ENCODE assay signal across 26 mouse cellular contexts in the genomic region with DNA sequence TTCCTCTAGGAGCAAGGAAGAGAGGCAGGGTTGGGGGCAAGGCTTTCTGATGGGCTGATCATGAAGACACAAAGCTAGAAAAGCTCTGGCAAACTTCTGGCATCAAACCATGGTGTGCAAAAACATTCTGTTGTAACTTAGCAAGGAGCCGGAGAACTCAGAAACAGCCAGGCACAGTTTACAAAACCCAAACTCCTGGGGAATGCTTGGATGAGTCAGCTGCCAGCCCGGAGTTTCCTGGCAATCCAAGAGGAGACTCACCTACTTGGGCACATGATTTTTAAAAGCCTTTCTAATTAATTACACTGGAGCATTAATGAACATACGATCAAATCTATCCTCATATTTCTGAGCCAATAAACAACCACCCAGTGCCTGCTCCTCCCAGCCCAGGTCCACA. TPM values are rescaled to one million over a fixed set of nuclear protein-coding genes. Genes with fewer than 3 reads are reported as not detected.
"Had no signal": no experiment of that assay in that cellular context is flagged by ENCODE, and none has a peak within 500 bp of the region (broad histone marks: within the 10 kb centered on the region; RNA-seq: fewer than 3 reads in every experiment).

No protein-coding gene starts in this region.

- H3K36me3 ChIP-seq: liver, embryonic 13.5 days; neural tube, embryonic 13.5 days; stomach, embryonic 15.5 days had no signal

- H3K27ac ChIP-seq: liver, embryonic 13.5 days; neural tube, embryonic 13.5 days; stomach, embryonic 15.5 days had no signal

- H3K4me1 ChIP-seq: liver, embryonic 13.5 days; neural tube, embryonic 13.5 days; stomach, embryonic 15.5 days had no signal

- H3K9me3 ChIP-seq: liver, embryonic 13.5 days; neural tube, embryonic 13.5 days; stomach, embryonic 15.5 days had no signal

- H3K4me3 ChIP-seq: liver, embryonic 13.5 days; neural tube, embryonic 13.5 days; stomach, embryonic 15.5 days had no signal

- H3K27me3 ChIP-seq: neural tube, embryonic 13.5 days; stomach, embryonic 15.5 days had no signal

- H3K9ac ChIP-seq: liver, embryonic 13.5 days; neural tube, embryonic 13.5 days; stomach, embryonic 15.5 days had no signal

- DNase-seq: kidney, postnatal 14 days; kidney, postnatal 4 days; liver, embryonic 13.5 days; lung, adult 2 months; lung, postnatal 14 days; lung, postnatal 4 days; midbrain, embryonic 14.5 days; retina, postnatal 1 day; right cerebral cortex, postnatal 25 days; spleen, adult 18-20 months; thymus, postnatal 25 days had no signal

- H3K4me2 ChIP-seq: liver, embryonic 13.5 days; midbrain, embryonic 11.5 days; neural tube, embryonic 13.5 days; stomach, embryonic 15.5 days had no signal

RNA-seq across cellular contexts. Expression of a gene that starts 2.5 kb away (rescaled TPM):
- total RNA-seq: layer of hippocampus, adult 18-20 months; layer of hippocampus, postnatal 14 days; left cerebral cortex, postnatal 25 days; liver, adult 2 months; megakaryocyte progenitor cell, adult 5-6 weeks; megakaryocyte-erythroid progenitor cell, adult 5-6 weeks; neutrophil, adult 5-6 weeks had no signal
- polyA plus RNA-seq: kidney, embryonic 16.5 days; limb, embryonic 11.5 days; limb, embryonic 14.5 days; liver, adult 2 months; liver, embryonic 13.5 days; liver, embryonic 16.5 days; lung, adult 2 months; lung, embryonic 16.5 days; midbrain, embryonic 11.5 days; midbrain, embryonic 14.5 days; neural tube, embryonic 13.5 days; stomach, embryonic 15.5 days had no signal

RNA-seq across cellular contexts. Expression of a gene that starts 11.5 kb away (rescaled TPM):
- total RNA-seq: liver, adult 2 months; megakaryocyte progenitor cell, adult 5-6 weeks; megakaryocyte-erythroid progenitor cell, adult 5-6 weeks; neutrophil, adult 5-6 weeks had no signal
